Mouse (Mus musculus) ES-Bruce4 (cell line): ENCODE measurements around the gene Golim4.

Source experiments
- CTCF ChIP-seq: IDR thresholded peaks from one replicate; pipeline ENCODE4 v1.8.1; 2011; ENCODE audit warnings: low read depth, low read length
- POLR2A ChIP-seq: IDR thresholded peaks from one replicate; pipeline ENCODE4 v1.8.1; 2011; ENCODE audit warnings: low read length; ENCODE audit not compliant: insufficient read depth

- TF ChIP-seq CTCF = no peak
- no peak for TF ChIP-seq POLR2A
Measured at GRCm38 (mm10) chr3:75881582-75881981, 75.2 kb downstream of the Golim4 start.
